Mouse (Mus musculus): ENCODE measurements around the gene Frmd4a.

DNA sequence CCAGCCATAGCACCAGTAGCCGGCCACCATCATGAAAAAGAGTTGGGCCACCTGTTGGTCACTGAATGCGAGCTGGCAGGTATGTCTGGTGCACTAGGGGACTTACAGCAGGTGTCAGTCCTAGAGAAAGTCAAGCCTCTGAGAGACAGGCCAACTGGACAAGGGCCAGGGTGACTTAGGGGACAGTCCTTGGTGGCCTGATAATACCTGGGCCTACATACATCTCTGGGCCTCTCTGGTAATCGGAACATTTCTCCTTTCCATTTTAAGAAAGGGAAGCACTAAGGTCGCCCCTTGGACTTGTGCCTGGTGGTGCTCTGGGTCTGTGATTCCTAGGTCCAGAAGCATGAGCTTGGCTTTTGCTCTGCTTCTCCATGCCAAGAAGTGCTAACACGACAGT, 459.1 kb downstream of the Frmd4a start:
- no peak for TF ChIP-seq CTCF (IDR thresholded peaks at IDR 0.05; ENCODE audit: borderline replicate concordance, extremely low read depth, insufficient read depth, insufficient read length)
- TF ChIP-seq POLR2A (IDR thresholded peaks at IDR 0.05; ENCODE audit: borderline replicate concordance, extremely low read depth, insufficient read depth, insufficient read length, poor library complexity, severe bottlenecking): no peak
